Mouse (Mus musculus): Measurements from ENCODE around the gene Kctd19. TPM values are rescaled to one million over a fixed set of nuclear protein-coding genes. Genes with fewer than 3 reads are reported as not detected.

The Kctd19 gene
- total RNA-seq, 1 experiment = 0.18 TPM

GRCm38 (mm10) chr8:105367107-105367506 is 46.2 kb downstream of the Kctd19 start:
- TF ChIP-seq MAFK (IDR thresholded peaks at IDR 0.05; ENCODE audit: insufficient read depth, low read depth, low read length) (no peak), ZC3H11A (IDR thresholded peaks at IDR 0.05; ENCODE audit: borderline replicate concordance, low read depth, low read length) (no peak), ZNF384 (IDR thresholded peaks at IDR 0.05; ENCODE audit: low read depth, low read length) (no peak), CHD2 (IDR thresholded peaks at IDR 0.05; ENCODE audit: low read depth, low read length) (no peak), HCFC1 (IDR thresholded peaks at IDR 0.05; ENCODE audit: borderline replicate concordance, insufficient read depth, low read length) (no peak)
- Histone ChIP-seq H3K27ac (ENCODE audit: insufficient read depth, low read depth, low read length, poor library complexity, severe bottlenecking) (no peak overlapping the region), H3K9ac (ENCODE audit: insufficient read depth, low read depth, low read length, poor library complexity, severe bottlenecking) (no peak overlapping the region), H3K36me3 (ENCODE audit: control insufficient read depth, insufficient read depth, low read length, poor library complexity, severe bottlenecking) (peaks cover 4% of the 10 kb centered on the region; the same call in 1 of the 2 replicates), H3K9me3 (ENCODE audit: control insufficient read depth, insufficient read depth, low read depth, low read length) (no peaks in the 10 kb centered on the region), H3K4me1 (ENCODE audit: control insufficient read depth in 2 of 2, insufficient read depth in 2 of 2, low read length in 2 of 2, poor library complexity in 1 of 2) (peaks cover 0 to 3% of the 10 kb centered on the region in 2 experiments; a peak in 2 of 4 replicates), H3K4me3 (ENCODE audit: insufficient read depth in 1 of 2, low read depth in 1 of 2, low read length in 2 of 2, poor library complexity in 1 of 2, severe bottlenecking in 1 of 2) (no peak overlapping the region)
- in situ Hi-C loops (cut with MboI; ENCODE audit: low sequenced_read_pairs in 2 of 2, unreplicated experiment in 2 of 2) = no loop called here
- DNase-seq (ENCODE audit: low read depth, low spot score) = no peak

DNA sequence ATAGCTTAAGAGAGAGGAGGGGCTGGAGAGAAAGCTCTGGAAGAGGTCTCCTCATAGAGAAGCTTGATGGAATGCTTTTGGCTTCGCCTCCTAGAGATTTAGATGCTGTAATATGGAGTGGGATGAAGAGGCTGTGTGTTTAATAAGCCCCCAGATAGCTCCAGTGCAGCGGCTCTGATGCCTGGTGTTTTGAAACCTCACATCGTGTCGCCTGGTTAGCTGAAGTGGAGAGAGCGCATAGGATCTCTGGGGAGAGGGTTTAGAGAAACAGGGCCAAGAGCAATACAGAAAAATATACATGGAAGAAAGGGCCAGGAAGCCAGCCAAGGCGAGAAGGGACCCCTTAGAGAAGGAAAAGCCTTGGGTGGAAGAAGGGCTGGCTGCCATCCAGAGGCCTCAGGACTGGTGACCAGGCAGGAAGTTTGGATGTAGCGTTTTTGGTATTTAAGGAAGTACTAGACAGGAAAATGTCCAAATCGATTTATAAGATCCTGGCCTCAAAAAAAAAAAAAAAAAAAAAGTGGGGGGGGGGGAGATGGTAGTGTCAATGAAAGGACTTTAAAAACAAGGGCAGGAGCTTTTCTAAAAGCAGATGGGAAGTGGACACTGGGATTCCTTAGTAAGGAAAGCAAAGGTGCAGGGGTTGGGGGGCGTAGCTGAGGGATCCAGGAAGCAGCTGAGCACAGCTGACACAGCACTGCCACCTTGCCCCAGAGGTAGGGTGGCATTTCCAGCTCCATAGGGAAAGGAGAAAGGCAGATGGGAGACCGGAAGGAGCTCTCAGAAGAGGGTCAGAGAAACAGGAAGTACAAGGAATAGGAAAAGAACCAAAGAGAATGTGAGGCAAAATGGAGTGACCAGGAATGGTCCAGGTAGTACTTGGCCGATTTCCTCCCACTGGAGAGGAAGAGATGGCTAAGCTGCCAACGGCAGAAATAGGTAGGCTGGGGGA is 51.3 kb downstream of the Kctd19 start:
- peaks cover 0 to 6% of the 10 kb centered on the region in 2 experiments; a peak in 2 of 4 replicates for H3K4me1 ChIP-seq (ENCODE audit: control insufficient read depth in 2 of 2, insufficient read depth in 2 of 2, low read length in 2 of 2, poor library complexity in 1 of 2)
- in situ Hi-C loops (cut with MboI; ENCODE audit: low sequenced_read_pairs in 2 of 2, unreplicated experiment in 2 of 2) = no loop called here
- peaks cover 6% of the 10 kb centered on the region for H3K36me3 ChIP-seq (ENCODE audit: control insufficient read depth, insufficient read depth, low read length, poor library complexity, severe bottlenecking)
- H3K4me3 ChIP-seq (ENCODE audit: insufficient read depth in 1 of 2, low read depth in 1 of 2, low read length in 2 of 2, poor library complexity in 1 of 2, severe bottlenecking in 1 of 2) = no peak overlapping the region
- H3K27ac ChIP-seq (ENCODE audit: insufficient read depth, low read depth, low read length, poor library complexity, severe bottlenecking) = no peak overlapping the region
- no peak for TF ChIP-seq CHD2 (IDR thresholded peaks at IDR 0.05; ENCODE audit: low read depth, low read length)
- no peak for TF ChIP-seq MAFK (IDR thresholded peaks at IDR 0.05; ENCODE audit: insufficient read depth, low read depth, low read length)
- no peak overlapping the region for H3K9ac ChIP-seq (ENCODE audit: insufficient read depth, low read depth, low read length, poor library complexity, severe bottlenecking)
- no peaks in the 10 kb centered on the region for H3K9me3 ChIP-seq (ENCODE audit: control insufficient read depth, insufficient read depth, low read depth, low read length)
- DNase-seq (ENCODE audit: low read depth, low spot score) = no peak

DNA sequence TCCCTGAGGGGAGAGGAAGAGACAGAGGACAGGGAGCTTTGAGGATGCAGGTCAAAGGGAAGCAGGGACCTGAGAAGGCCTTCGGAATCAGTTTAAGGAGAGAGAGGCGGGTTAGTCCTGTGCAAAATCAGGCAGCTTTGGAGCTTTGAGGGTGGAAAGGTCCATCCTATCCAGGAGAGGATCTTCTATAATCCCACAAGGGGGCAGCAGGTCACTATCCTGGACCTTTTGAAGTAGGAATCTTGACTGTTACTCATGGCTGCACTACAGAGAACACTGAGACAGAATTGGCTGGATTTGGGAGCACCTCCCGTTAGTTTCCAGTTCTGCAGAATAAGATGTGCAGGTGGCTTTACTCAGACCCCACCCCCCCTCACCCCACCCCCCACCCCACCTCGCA is 53.7 kb downstream of the Kctd19 start:
- TF ChIP-seq ZC3H11A (IDR thresholded peaks at IDR 0.05; ENCODE audit: borderline replicate concordance, low read depth, low read length) (no peak), ZNF384 (IDR thresholded peaks at IDR 0.05; ENCODE audit: low read depth, low read length) (no peak), MAFK (IDR thresholded peaks at IDR 0.05; ENCODE audit: insufficient read depth, low read depth, low read length) (no peak), HCFC1 (IDR thresholded peaks at IDR 0.05; ENCODE audit: borderline replicate concordance, insufficient read depth, low read length) (no peak), CHD2 (IDR thresholded peaks at IDR 0.05; ENCODE audit: low read depth, low read length) (no peak)
- no peak overlapping the region for H3K9ac ChIP-seq (ENCODE audit: insufficient read depth, low read depth, low read length, poor library complexity, severe bottlenecking)
- H3K4me3 ChIP-seq (ENCODE audit: insufficient read depth in 1 of 2, low read depth in 1 of 2, low read length in 2 of 2, poor library complexity in 1 of 2, severe bottlenecking in 1 of 2) = no peak overlapping the region
- peaks cover 6% of the 10 kb centered on the region for H3K36me3 ChIP-seq (ENCODE audit: control insufficient read depth, insufficient read depth, low read length, poor library complexity, severe bottlenecking)
- no peak overlapping the region for H3K27ac ChIP-seq (ENCODE audit: insufficient read depth, low read depth, low read length, poor library complexity, severe bottlenecking)
- DNase-seq (ENCODE audit: low read depth, low spot score) = no peak
- in situ Hi-C loops (cut with MboI; ENCODE audit: low sequenced_read_pairs in 2 of 2, unreplicated experiment in 2 of 2) = no loop called here
- peaks cover under 1 to 16% of the 10 kb centered on the region in 2 experiments; a peak in 2 of 4 replicates for H3K4me1 ChIP-seq (ENCODE audit: control insufficient read depth in 2 of 2, insufficient read depth in 2 of 2, low read length in 2 of 2, poor library complexity in 1 of 2)
- no peaks in the 10 kb centered on the region for H3K9me3 ChIP-seq (ENCODE audit: control insufficient read depth, insufficient read depth, low read depth, low read length)

DNA sequence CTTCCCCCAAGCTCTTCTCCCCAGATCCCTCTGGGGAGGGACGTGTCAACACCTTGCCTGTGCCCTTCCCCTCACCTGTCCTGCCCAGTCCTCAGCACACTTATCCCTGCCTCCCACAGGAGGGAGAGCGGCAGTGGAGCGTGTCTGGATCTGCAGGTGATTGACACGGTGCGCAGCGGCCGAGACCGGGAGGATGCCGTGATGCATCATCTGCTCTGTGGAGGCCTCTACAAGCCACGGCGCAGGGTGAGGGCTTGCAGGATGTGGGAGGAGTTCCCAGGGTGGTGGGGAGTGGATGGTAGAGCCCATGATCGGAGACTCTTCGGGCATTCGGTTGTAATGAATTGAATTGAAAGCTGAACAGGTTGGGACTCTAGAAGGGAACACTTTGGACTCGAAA is 54.1 kb downstream of the Kctd19 start:
- Histone ChIP-seq H3K4me1 (ENCODE audit: control insufficient read depth in 2 of 2, insufficient read depth in 2 of 2, low read length in 2 of 2, poor library complexity in 1 of 2) (peaks cover 2 to 16% of the 10 kb centered on the region in 2 experiments; a peak in 2 of 4 replicates), H3K9ac (ENCODE audit: insufficient read depth, low read depth, low read length, poor library complexity, severe bottlenecking) (no peak overlapping the region), H3K27ac (ENCODE audit: insufficient read depth, low read depth, low read length, poor library complexity, severe bottlenecking) (no peak overlapping the region), H3K4me3 (ENCODE audit: insufficient read depth in 1 of 2, low read depth in 1 of 2, low read length in 2 of 2, poor library complexity in 1 of 2, severe bottlenecking in 1 of 2) (no peak overlapping the region), H3K9me3 (ENCODE audit: control insufficient read depth, insufficient read depth, low read depth, low read length) (no peaks in the 10 kb centered on the region), H3K36me3 (ENCODE audit: control insufficient read depth, insufficient read depth, low read length, poor library complexity, severe bottlenecking) (peaks cover 6% of the 10 kb centered on the region)
- TF ChIP-seq ZC3H11A (IDR thresholded peaks at IDR 0.05; ENCODE audit: borderline replicate concordance, low read depth, low read length) (no peak), CHD2 (IDR thresholded peaks at IDR 0.05; ENCODE audit: low read depth, low read length) (no peak), MAFK (IDR thresholded peaks at IDR 0.05; ENCODE audit: insufficient read depth, low read depth, low read length) (no peak), HCFC1 (IDR thresholded peaks at IDR 0.05; ENCODE audit: borderline replicate concordance, insufficient read depth, low read length) (no peak), ZNF384 (IDR thresholded peaks at IDR 0.05; ENCODE audit: low read depth, low read length) (no peak)
- DNase-seq (ENCODE audit: low read depth, low spot score) = no peak
- in situ Hi-C loops (cut with MboI; ENCODE audit: low sequenced_read_pairs in 2 of 2, unreplicated experiment in 2 of 2) = no loop called here

All from ES-E14 (cell line).